Mouse (Mus musculus) lung, postnatal 0 days (tissue): ENCODE measurements around the gene Gnaq. TPM values are rescaled to one million over a fixed set of nuclear protein-coding genes. Genes with fewer than 3 reads are reported as not detected.

Experiments
- ATAC-seq: fragments of 200-750 bp; cut with Nextera tagmentation; 2 replicates; pipeline ENCODE4 v1.8.0; 2017; ENCODE audit warnings: moderate library complexity
- DNase-seq: peaks from one replicate; pipeline ENCODE4 v3.0.0-alpha.2; 2016; ENCODE audit warnings: low spot score
- H3K27ac ChIP-seq: fragments of 300-500 bp; sonication (generic); 2 replicates; pipeline ENCODE4 v1.5.1; 2014; ENCODE audit warnings: antibody characterized with exemption, mild to moderate bottlenecking, low read length, mixed read lengths
- H3K27me3 ChIP-seq: fragments of 300-500 bp; sonication (generic); replicated peaks from 2 replicates; pipeline ENCODE4 v1.6.1; 2014; ENCODE audit warnings: low read length, mixed read lengths; ENCODE audit not compliant: insufficient read depth
- H3K36me3 ChIP-seq: fragments of 300-500 bp; sonication (generic); 2 replicates; pipeline ENCODE4 v1.6.1; 2014; ENCODE audit warnings: low read length, mixed read lengths; ENCODE audit not compliant: insufficient read depth
- H3K4me1 ChIP-seq: fragments of 300-500 bp; sonication (generic); 2 replicates; pipeline ENCODE4 v1.6.1; 2014; ENCODE audit warnings: antibody characterized with exemption, low read depth, low read length, mixed read lengths; ENCODE audit not compliant: insufficient read depth
- H3K4me2 ChIP-seq: fragments of 300-500 bp; sonication (generic); replicated peaks from 2 replicates; pipeline ENCODE4 v1.6.1; 2014; ENCODE audit warnings: low read depth, mild to moderate bottlenecking, low read length, moderate library complexity, mixed read lengths
- H3K4me3 ChIP-seq: fragments of 300-500 bp; sonication (generic); 2 replicates; pipeline ENCODE4 v1.5.1; 2014; ENCODE audit warnings: low read depth, low read length
- H3K9ac ChIP-seq: fragments of 300-500 bp; sonication (generic); replicated peaks from 2 replicates; pipeline ENCODE4 v1.6.1; 2014; ENCODE audit warnings: low read depth, mild to moderate bottlenecking
- H3K9me3 ChIP-seq: fragments of 300-500 bp; sonication (generic); 2 replicates; pipeline ENCODE4 v1.6.1; 2016; ENCODE audit warnings: low read length, mixed read lengths
- CTCF ChIP-seq: IDR thresholded peaks from 2 replicates; pipeline ENCODE4 v1.5.1; 2016; ENCODE audit warnings: antibody characterized with exemption, mild to moderate bottlenecking
- EP300 ChIP-seq: IDR thresholded peaks from 2 replicates; pipeline ENCODE4 v1.6.1; 2016; ENCODE audit warnings: antibody characterized with exemption, mild to moderate bottlenecking, control low read depth
- WGBS: fragments of 180-500 bp; shearing (Covaris S2); extraction: QIAGEN DNeasy Blood & Tissue Kit; methylation state at CpG from one replicate; pipeline ENCODE4 v1.1.7; 2014; 5-methylcytosine and 5-hydroxymethylcytosine counted together
- polyA plus RNA-seq: library from polyadenylated mRNA; unstranded; fragments of >200 nt; fragmentation: Nextera tagmentation; extraction: Ambion mirVana; gene quantifications from 2 replicates; pipeline ENCODE4 v1.2.1, GENCODE M21; 2015

Gnaq gene
- polyA plus RNA-seq, 1 experiment from 2014 or later, result 27.6 TPM

- Histone ChIP-seq H3K27me3 (no peaks in the 10 kb centered on the region), H3K4me3 (no peak overlapping the region), H3K36me3 (no peaks in the 10 kb centered on the region), H3K9me3 (no peaks in the 10 kb centered on the region), H3K4me2 (no peak overlapping the region), H3K4me1 (no peaks in the 10 kb centered on the region), H3K9ac (no peak overlapping the region), H3K27ac (no peak overlapping the region)
- no peak for TF ChIP-seq EP300
- no peak for TF ChIP-seq CTCF
- ATAC-seq, result no peak
- WGBS, result 71% methylated on average over 3 of the region's 3 CpGs
- DNase-seq, result no peak
Observed at GRCm38 (mm10) chr19:16109901-16110300, 22.7 kb upstream of the Gnaq start.

- WGBS, result 64% methylated on average over 3 of the region's 3 CpGs
- Histone ChIP-seq H3K4me2 (no peak overlapping the region), H3K4me1 (no peaks in the 10 kb centered on the region), H3K9me3 (no peaks in the 10 kb centered on the region), H3K4me3 (no peak overlapping the region), H3K27me3 (no peaks in the 10 kb centered on the region), H3K36me3 (no peaks in the 10 kb centered on the region), H3K27ac (no peak overlapping the region), H3K9ac (no peak overlapping the region)
- ATAC-seq (no peak), DNase-seq (no peak)
- no peak for TF ChIP-seq EP300
- TF ChIP-seq CTCF, result no peak
Observed at GRCm38 (mm10) chr19:16110670-16111069, 22.0 kb upstream of the Gnaq start.

- ATAC-seq (0 out of 2 replicates have a peak, but pooled peaks have one; percentile 37), DNase-seq (peak; percentile 38)
- H3K4me1 ChIP-seq, result no peaks in the 10 kb centered on the region
- H3K4me2 ChIP-seq, result no peak overlapping the region
- no peaks in the 10 kb centered on the region for H3K36me3 ChIP-seq
- H3K27ac ChIP-seq, result no peak overlapping the region
- no peaks in the 10 kb centered on the region for H3K9me3 ChIP-seq
- no peak overlapping the region for H3K4me3 ChIP-seq
- TF ChIP-seq EP300 (no peak), CTCF (no peak)
- H3K9ac ChIP-seq, result no peak overlapping the region
- H3K27me3 ChIP-seq, result no peaks in the 10 kb centered on the region
- WGBS, result 57% methylated on average over 1 of the region's 1 CpGs
Observed at GRCm38 (mm10) chr19:16113295-16113694, 19.3 kb upstream of the Gnaq start.

GRCm38 (mm10) chr19:16118421-16118820, 14.2 kb upstream of the Gnaq start:
- WGBS, result 71% methylated on average over 4 of the region's 4 CpGs
- no peak for TF ChIP-seq CTCF
- no peak for TF ChIP-seq EP300
- Histone ChIP-seq H3K4me3 (no peak overlapping the region), H3K9ac (no peak overlapping the region), H3K4me1 (no peaks in the 10 kb centered on the region), H3K36me3 (no peaks in the 10 kb centered on the region), H3K4me2 (no peak overlapping the region), H3K27ac (no peak overlapping the region), H3K27me3 (no peaks in the 10 kb centered on the region), H3K9me3 (no peaks in the 10 kb centered on the region)
- DNase-seq, result no peak
- no peak for ATAC-seq

- Histone ChIP-seq H3K4me1 (no peaks in the 10 kb centered on the region), H3K9ac (no peak overlapping the region), H3K4me2 (no peak overlapping the region), H3K27me3 (no peaks in the 10 kb centered on the region), H3K4me3 (no peak overlapping the region), H3K9me3 (no peaks in the 10 kb centered on the region), H3K36me3 (no peaks in the 10 kb centered on the region), H3K27ac (no peak overlapping the region)
- no peak for DNase-seq
- 21% methylated on average over 2 of the region's 2 CpGs for WGBS
- ATAC-seq, result no peak
- TF ChIP-seq CTCF, result no peak
- TF ChIP-seq EP300, result no peak
Observed at GRCm38 (mm10) chr19:16121301-16121700, 11.3 kb upstream of the Gnaq start.

GRCm38 (mm10) chr19:16128715-16129114, 3.9 kb upstream of the Gnaq start:
- 52% methylated on average over 5 of the region's 5 CpGs for WGBS
- no peaks in the 10 kb centered on the region for H3K27me3 ChIP-seq
- H3K36me3 ChIP-seq, result no peaks in the 10 kb centered on the region
- no peak overlapping the region for H3K4me3 ChIP-seq
- H3K9me3 ChIP-seq, result no peaks in the 10 kb centered on the region
- H3K4me2 ChIP-seq, result no peak overlapping the region
- DNase-seq, result peak; percentile 57
- H3K9ac ChIP-seq, result no peak overlapping the region
- peaks cover 14% of the 10 kb centered on the region; the same call in 1 of the 2 replicates for H3K4me1 ChIP-seq
- H3K27ac ChIP-seq, result no peak overlapping the region
- no peak for ATAC-seq
- TF ChIP-seq EP300, result no peak
- peak; percentile 66 for TF ChIP-seq CTCF

GRCm38 (mm10) chr19:16129171-16129570, 3.5 kb upstream of the Gnaq start:
- Histone ChIP-seq H3K9me3 (no peaks in the 10 kb centered on the region), H3K9ac (no peak overlapping the region), H3K4me3 (no peak overlapping the region), H3K27me3 (no peaks in the 10 kb centered on the region), H3K27ac (no peak overlapping the region), H3K36me3 (no peaks in the 10 kb centered on the region), H3K4me2 (no peak overlapping the region), H3K4me1 (peaks cover 14% of the 10 kb centered on the region; the same call in 1 of the 2 replicates)
- DNase-seq (no peak), ATAC-seq (no peak)
- no peak for TF ChIP-seq EP300
- TF ChIP-seq CTCF, result peak; percentile 18; the same call in 1 of the 2 replicates
- WGBS, result 89% methylated on average over 2 of the region's 2 CpGs
